Mouse (Mus musculus) cerebral cortex, adult 2 months (tissue): ENCODE measurements around the gene Gm3667.

Experiments used
- WGBS: fragments of 180-500 bp; shearing (Covaris S2); methylation state at CpG from one replicate; pipeline ENCODE4 v1.1.7; 2018; 5-methylcytosine and 5-hydroxymethylcytosine counted together

Gene Gm3667

DNA sequence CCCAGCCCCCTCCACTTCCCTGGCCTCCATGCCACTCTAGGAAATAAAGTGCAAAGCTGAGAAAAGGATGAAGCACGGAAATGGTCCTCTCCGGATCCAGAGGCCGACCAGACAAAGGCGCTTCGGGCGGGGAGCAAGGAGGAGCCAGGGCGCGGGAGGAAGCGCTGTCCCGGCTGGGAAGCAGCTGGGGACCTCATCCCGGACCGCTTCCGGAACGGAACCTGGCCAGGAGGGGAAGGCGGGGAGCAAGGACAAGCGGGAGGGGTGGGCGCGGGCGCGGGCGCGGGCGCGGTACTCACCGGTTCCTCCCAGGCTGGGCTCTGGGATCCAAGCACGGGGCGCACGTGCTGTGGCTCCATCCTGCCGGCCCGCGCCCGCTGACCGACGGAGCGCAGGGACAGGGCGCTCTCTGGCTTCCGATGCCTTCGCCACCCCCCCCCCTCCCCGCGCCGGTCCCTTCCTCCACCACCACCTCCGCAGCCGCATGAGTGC is at the start of gene Gm3667:
TSS of gene Gm3667 (minus strand) at position 442 of the 492 bp plus-strand sequence.
- under 1% methylated on average over 13 of the region's 43 CpGs for WGBS

DNA sequence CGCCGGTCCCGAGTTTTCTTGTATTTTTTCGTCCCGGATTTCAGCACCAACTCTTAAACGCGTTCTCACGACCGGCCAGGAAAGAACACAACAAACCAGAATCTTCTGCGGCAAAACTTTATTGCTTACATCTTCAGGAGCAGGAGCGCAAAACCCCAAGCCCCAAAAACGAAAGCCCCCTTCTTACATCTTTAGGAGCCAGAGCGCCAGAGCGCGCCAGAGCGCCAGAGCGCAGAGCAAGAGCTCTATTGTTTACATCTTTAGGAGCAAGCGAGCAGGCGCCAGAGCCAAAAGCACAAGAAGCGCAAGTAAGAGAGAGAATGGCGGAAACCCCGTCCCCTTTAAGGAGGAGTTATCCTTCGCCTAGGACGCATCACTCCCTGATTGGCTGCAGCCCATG is 10.1 kb upstream of the Gm3667 start:
- 96% methylated on average over 20 of the region's 24 CpGs for WGBS

DNA sequence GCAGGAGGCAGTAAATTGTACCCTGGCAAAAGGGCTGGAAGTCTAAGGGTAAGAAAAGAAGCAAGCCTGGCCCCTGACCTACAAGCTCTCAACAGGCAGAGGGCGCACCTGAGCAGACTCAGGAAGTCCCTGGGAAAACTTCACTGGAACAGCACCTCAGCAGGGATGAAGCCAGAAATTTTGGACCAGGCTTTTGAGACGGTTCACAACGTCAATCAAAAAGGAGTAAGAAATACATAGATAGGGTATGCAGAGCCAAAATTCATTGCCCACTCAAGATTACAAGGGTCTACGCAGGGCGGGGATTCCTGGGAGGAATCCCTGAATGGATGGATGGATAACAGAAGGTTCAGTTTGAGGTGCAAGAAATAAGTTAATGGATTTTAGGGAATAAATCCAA is 951 bp downstream of the Gm3667 start:
- WGBS = 5% methylated on average over 5 of the region's 5 CpGs

DNA sequence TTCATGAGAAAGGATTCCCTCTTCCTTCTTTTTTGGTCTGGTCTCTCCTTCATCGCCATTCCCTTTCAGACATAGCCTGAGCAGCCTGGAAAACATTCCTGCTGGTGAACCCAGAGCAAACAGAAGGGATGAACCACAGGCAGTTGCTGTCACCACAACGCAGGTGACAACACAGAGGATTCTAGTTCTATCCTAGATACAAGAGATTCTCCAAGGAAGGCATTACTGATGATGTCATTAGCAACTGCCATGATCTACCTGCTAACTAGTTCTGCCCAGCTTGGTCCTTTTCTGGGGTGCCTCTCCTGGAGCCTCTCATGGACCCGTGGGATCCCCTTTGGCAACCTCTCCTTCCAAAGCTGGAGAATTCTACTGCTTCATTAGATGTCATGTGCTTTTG is 49.6 kb downstream of the Gm3667 start, which contains the start of gene Gm3642:
TSS of gene Gm3642 (minus strand) at position 101 of the 400 bp plus-strand sequence.
- no CpG with 5 or more reads among the region's 3 CpGs for WGBS

DNA sequence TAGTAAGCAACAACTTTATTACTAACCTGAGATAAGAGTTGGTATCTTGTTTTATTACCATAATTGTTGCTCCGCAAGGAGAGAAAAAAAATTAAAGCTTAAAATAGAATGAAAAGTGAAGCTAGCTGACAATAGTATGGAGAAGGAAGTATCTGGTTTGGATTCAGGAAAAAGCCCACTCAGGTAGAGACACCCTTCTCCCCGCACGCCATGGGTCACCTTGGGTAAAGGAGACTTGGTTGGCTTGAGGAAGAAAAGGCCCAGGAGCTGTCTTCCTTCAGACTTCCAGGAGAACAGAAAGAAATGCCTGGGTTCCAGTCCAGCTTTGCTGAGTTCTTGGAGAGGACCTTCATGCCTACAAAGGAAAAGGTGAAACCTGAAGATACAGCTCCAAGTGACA is 66.5 kb downstream of the Gm3667 start:
- WGBS = 94% methylated on average over 3 of the region's 3 CpGs
